Mouse (Mus musculus) spleen, adult 12 weeks (tissue): ENCODE measurements around the gene Olfr556.
"Not testable (repeated sequence)": the region's sequence is repeated elsewhere in the genome, so short reads cannot be mapped to it uniquely, and the experiment has no call there.

Experiments
- DNase-seq: peaks from one replicate; pipeline ENCODE4 v3.0.0; 2022; ENCODE audit warnings: low spot score

The Olfr556 gene

DNA sequence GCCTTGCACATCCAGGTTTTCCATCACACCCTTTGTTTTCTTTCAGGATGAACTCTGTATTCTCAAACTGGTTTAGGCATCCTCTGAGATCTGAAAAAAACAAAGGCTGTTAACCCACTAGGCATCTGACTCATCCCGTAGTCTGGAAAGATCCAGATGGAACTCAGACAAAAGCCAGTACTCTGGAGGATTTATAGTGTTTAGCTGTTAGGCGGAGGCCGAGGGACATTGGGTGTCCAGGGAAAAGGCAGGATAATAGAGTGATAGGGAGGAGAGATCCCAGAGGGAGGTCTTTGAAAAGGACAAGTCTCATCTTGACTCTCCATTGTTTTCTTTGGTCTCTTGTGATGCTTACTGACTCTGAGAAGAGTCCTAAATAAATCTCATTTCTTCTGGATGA lies at the start of gene Olfr556:
Gene Olfr556 (plus strand): TSS at position 301 of the 400 bp plus-strand sequence.
- no peak for DNase-seq

DNA sequence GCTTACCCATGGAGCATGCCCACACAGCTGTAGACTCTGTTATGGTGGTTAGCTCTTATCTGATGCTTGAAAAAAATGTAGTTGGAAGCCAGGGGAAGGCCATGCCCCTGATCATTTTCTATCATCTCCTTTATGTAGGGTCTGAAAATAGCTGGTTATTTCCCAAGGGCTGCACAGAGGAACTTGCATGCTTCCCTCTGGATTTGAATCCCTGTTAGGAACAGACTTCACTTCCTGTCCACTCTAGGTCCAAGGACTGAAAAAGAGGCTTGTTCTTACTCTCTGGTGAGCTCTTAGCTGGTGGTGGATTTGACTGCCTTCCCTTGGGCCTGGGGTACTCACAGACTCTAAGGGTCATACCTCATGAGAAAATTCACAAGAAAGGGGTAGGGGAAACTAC lies 46.6 kb upstream of the Olfr556 start, which contains the start of gene Olfr553:
Gene Olfr553 (minus strand): TSS at position 101 of the 400 bp plus-strand sequence.
- DNase-seq, result no peak

- DNase-seq, result no peak
Observed at GRCm38 (mm10) chr7:102619608-102620007, 45.1 kb upstream of the Olfr556 start.

GRCm38 (mm10) chr7:102620368-102620767 lies 44.3 kb upstream of the Olfr556 start:
- DNase-seq, result not testable (repeated sequence)

DNA sequence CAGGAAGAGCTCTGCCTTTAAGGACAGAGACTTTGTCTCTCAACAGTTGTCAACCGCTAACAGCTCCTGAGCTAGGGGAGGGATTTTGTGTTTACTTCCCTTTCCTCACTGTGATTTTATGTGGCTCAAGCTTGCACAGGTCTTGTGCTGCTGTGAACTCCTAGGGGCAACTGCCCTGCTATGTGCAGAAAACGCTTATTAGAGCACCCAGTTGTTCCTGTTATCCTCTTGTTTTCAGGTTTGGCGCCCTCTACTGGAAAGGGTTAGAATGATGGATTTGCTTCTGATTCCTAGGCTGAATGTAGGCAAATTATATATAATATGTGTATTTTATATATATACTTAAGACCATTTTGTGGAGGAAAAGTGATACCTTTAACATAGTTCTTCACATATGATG lies 28.0 kb upstream of the Olfr556 start:
- no peak for DNase-seq

DNA sequence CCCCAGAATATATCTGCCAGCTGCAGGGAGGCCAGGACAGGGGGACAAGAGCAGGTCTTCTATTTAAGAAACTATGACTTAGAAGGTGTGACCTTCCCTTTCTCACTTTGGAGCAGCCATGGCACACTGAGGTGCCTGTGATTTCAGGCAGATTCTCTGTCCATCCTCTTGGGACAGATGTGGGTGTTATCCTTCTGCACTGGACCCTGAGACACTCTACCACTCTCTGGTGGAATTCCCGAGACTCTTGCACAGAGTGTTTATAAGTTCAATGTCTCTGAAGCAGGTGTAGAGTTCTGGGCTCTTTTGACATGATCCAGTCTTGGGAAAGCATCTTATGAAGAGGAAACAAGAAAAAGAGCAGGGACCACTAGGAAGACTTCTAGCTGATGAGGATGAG lies 26.6 kb upstream of the Olfr556 start, which contains the start of gene Olfr554:
Gene Olfr554 (plus strand): TSS at position 301 of the 400 bp plus-strand sequence.
- DNase-seq, result no peak

DNA sequence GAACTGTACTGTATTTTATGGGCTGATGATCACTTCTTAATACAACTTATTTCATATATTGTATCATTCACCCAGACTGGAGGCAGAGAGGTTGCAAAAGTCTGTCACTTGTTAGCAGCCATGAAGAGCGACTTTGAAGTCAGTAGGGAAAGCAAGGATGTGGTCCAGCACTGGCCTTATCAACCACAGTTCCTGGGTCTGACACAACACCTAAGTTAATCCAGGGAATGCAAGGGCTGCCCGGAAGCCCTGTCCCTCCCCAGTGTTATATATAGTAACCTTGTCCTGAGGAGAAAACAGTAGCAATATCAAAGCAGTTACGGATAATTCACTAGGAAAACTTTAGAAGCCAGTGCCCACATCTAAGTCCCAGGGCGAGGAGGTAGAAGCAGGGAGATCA lies 19.8 kb upstream of the Olfr556 start:
- not testable (repeated sequence) for DNase-seq

- no peak for DNase-seq
Observed at GRCm38 (mm10) chr7:102658523-102658922, 6.2 kb upstream of the Olfr556 start, which contains the start of gene Olfr555. Gene Olfr555, plus strand, starts transcription at chr7:102658823.

DNA sequence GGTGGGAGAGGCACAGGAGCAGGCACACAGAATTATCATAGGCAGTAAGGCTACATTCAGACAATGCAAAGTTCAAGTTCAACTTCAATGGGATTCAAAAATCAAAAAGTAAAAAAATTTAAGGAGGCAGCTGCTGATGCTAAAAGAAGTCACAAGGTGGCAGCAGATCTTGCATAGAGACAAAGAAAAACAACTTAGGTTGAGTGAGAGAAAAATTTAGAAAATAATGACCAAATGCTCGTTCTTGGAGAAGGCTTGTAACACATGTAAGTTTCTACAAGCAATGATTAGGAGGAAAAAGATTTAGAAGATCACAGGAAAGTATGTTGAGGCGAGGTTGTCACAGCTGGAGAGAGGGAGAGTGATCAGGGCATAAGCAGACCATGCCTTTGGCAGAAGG lies 679 bp downstream of the Olfr556 start:
- no peak for DNase-seq

DNA sequence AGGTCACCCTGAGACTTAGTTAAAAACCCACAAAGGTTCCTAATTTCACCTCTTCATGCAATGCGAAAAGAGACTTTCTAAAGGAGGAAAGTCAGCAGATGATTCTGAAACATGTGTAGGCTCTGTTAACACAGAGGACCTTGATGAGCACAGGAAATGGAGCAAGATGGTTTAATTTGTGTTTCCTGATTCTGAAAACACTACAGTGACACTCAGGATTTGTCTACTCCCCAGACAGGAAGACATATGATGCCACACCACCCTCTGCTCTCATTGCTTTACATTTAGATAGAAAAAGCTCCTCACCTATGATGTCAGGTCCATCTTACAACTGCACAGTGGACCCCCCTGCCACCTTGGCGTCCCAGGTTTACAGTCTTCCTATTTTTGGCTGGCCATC lies 11.5 kb downstream of the Olfr556 start:
- no peak for DNase-seq

- no peak for DNase-seq
Observed at GRCm38 (mm10) chr7:102681916-102682315, 17.2 kb downstream of the Olfr556 start.

- peak; percentile 68 for DNase-seq
Observed at GRCm38 (mm10) chr7:102686944-102687501, 22.3 kb downstream of the Olfr556 start, which contains the start of gene Trim68. Gene Trim68, minus strand, starts transcription at chr7:102687327.

GRCm38 (mm10) chr7:102695358-102696125 lies 30.8 kb downstream of the Olfr556 start, which contains the start of gene Olfr557:
Gene Olfr557, plus strand, starts transcription at chr7:102695910.
- no peak for DNase-seq

GRCm38 (mm10) chr7:102698461-102698860 lies 33.8 kb downstream of the Olfr556 start:
- no peak for DNase-seq

DNA sequence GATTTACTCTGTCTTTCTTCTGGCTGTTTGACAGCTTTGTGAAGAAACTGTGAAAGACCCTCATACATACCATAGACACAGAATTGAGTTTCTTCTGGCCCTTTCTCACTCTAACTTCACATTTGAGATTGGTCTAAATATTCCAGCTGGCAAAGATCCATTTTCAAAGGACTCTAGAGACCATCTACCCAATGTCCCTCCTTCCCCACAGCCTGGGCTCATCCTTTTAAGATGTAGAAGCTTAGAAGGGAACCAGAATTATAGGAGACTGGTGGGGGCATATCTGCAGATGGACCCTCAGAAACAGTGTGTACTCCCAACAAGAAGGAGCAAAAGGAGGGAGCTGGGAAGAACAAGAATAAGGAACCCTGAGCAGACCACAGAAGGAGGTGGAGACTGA lies 37.2 kb downstream of the Olfr556 start, which contains the start of gene Olfr558:
Gene Olfr558 (plus strand): TSS at position 301 of the 400 bp plus-strand sequence.
- DNase-seq, result no peak

DNA sequence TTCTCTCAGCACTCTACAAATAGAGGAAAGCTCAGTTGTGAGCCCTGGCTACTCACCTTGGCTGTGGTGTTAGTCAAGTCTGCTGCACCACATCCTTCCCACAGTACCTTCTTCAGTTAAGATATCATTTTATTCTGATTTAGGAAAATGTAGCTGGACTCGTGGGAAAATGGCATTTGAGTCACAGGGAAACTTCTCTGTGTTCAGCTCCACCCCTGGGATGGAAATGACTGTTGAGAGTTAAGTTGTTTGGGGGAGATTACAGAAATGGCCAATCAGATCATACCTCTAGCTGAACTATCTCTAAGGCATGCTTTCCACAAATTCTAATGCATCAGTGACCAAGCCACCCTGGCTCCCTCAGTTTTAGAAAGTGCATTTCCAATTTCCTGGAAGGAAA lies 54.3 kb downstream of the Olfr556 start, which contains the start of gene Olfr33:
Gene Olfr33 (minus strand): TSS at position 101 of the 400 bp plus-strand sequence.
- no peak for DNase-seq
